Mouse (Mus musculus) spleen, adult 2 months (tissue): ENCODE data around the gene Slc26a8.

Experiments
- CTCF ChIP-seq: fragments of 200-500 bp; IDR thresholded peaks from 2 replicates; pipeline ENCODE4 v1.5.1; 2011; ENCODE audit warnings: mild to moderate bottlenecking, inconsistent platforms; ENCODE audit not compliant: insufficient read depth, insufficient read length, insufficient replicate concordance; ENCODE audit errors: extremely low read depth
- POLR2A ChIP-seq: fragments of 200-500 bp; IDR thresholded peaks from 2 replicates; pipeline ENCODE4 v1.6.1; 2011; ENCODE audit warnings: low read depth, low read length, inconsistent platforms

DNA sequence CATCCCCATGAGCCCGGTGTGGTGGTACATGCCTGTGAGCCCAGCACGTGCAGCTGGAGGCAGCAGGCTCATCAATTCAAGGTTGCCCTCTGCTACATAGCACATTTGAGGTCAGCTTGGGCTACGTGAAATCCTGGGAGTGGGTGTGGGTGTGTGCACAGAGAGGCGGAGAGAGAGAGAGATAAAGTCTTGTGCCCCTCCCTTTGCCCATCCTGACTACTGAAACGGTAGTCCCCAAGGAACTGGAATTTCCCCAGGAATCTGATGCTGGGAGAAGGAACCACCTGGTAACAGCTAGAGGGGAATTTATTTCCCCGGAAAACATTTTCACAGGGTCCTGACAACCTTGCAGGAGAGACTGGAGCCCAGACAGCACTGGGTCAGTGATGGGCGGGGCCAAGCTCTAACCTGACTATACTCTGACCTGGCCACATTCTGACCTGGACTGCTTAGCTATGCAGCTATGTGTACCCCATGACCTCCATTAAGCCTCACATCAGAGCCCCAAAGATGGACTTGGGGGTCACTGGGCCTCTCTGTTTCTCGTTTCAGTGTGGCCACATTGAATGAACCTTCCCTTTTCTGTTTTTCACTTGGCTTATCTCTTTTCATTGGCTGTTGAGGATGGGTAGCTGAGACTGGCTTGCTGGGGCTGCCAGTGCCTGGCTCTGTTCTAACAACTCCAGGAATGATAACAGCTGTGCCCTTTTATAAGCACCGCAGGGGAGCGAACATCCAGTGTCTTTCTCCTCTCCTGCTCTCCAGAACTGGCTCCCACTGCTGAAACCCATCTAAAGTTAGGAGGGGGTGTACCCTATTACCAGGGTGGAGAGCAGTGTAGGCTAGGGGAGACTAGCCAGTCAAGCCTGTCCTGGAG, 61.5 kb downstream of the Slc26a8 start:
- TF ChIP-seq POLR2A (no peak), CTCF (no peak)
